In genomic region chr11:46314534-46314933, GRCm38 (mm10) we compare ENCODE assay signal across 13 mouse cellular contexts. TPM values are rescaled to one million over a fixed set of nuclear protein-coding genes. Genes with fewer than 3 reads are reported as not detected.
DNase-seq lines count a peak whose midpoint lies in the region; ATAC-seq and TF ChIP-seq lines count a peak whose summit lies in the region.
"Had no signal": no experiment of that assay in that cellular context is flagged by ENCODE, and none has a peak within 500 bp of the region (broad histone marks: within the 10 kb centered on the region; RNA-seq: fewer than 3 reads in every experiment).

No protein-coding gene starts in this region.

- H3K27ac ChIP-seq in kidney, postnatal 0 days, result no peak overlapping the region
- H3K27ac ChIP-seq in bone marrow macrophage, adult 2 months (ENCODE audit: insufficient read depth, low read depth, low read length), result peak overlapping the region; percentile 57
- H3K27ac ChIP-seq: lung, embryonic 15.5 days had no signal

- 0 out of 2 replicates have a peak, but pooled peaks cover 7% of the 10 kb centered on the region for H3K4me1 ChIP-seq in kidney, postnatal 0 days (replicated peaks; ENCODE audit: insufficient read depth, low read length)
- peaks cover 41% of the 10 kb centered on the region for H3K4me1 ChIP-seq in bone marrow macrophage, adult 2 months (ENCODE audit: control insufficient read depth, insufficient read depth, low read length)

- no peak for ATAC-seq in kidney, postnatal 0 days (replicated peaks; ENCODE audit: low FRiP score, low read depth)
- no peak for ATAC-seq in erythroblast, adult 5-6 weeks (replicated peaks; ENCODE audit: low FRiP score, poor library complexity, severe bottlenecking)
- ATAC-seq: CD4-positive, CD25-positive, alpha-beta regulatory T cell, adult 4 months had no signal

- DNase-seq in kidney, postnatal 0 days (ENCODE audit: low spot score), result peak; percentile 51
- DNase-seq in kidney, adult 8-10 months, result no peak
- DNase-seq in 416B (ENCODE audit: low read depth), result peak; percentile 73
- DNase-seq in lung, postnatal 10 days, result peak; percentile 25
- no peak for DNase-seq in urinary bladder, adult 2 months (ENCODE audit: low spot score)
- no peak for DNase-seq in layer of hippocampus, adult 9-11 months
- DNase-seq: cerebellum, postnatal 14 days; kidney, postnatal 14 days; layer of hippocampus, postnatal 36 days had no signal

- no peak overlapping the region for H3K4me3 ChIP-seq in kidney, postnatal 0 days (replicated peaks; ENCODE audit: low read depth, low read length)
- H3K4me3 ChIP-seq in bone marrow macrophage, adult 2 months (ENCODE audit: insufficient read depth, low read length), result no peak overlapping the region
- H3K4me3 ChIP-seq: lung, embryonic 15.5 days had no signal

- no peak overlapping the region for H3K9ac ChIP-seq in kidney, postnatal 0 days (ENCODE audit: low read depth, low read length)
- H3K9ac ChIP-seq: lung, embryonic 15.5 days had no signal

- no peaks in the 10 kb centered on the region for H3K9me3 ChIP-seq in kidney, postnatal 0 days (replicated peaks; ENCODE audit: low read length)
- H3K9me3 ChIP-seq: lung, embryonic 15.5 days had no signal

- H3K36me3 ChIP-seq in kidney, postnatal 0 days (ENCODE audit: insufficient read depth, low read length), result no peaks in the 10 kb centered on the region
- H3K36me3 ChIP-seq: lung, embryonic 15.5 days had no signal

- no peak for TF ChIP-seq CTCF in kidney, postnatal 0 days (IDR thresholded peaks at IDR 0.05; ENCODE audit: low read depth)
- TF ChIP-seq CTCF in bone marrow macrophage, adult 2 months (IDR thresholded peaks at IDR 0.05; ENCODE audit: low read depth, low read length), result no peak

- WGBS in kidney, postnatal 0 days, result 38% methylated on average over 7 of the region's 7 CpGs

- TF ChIP-seq POLR2A in bone marrow macrophage, adult 2 months (IDR thresholded peaks at IDR 0.05; ENCODE audit: borderline replicate concordance, low read depth, low read length), result no peak

- no peaks in the 10 kb centered on the region for H3K27me3 ChIP-seq in kidney, postnatal 0 days (ENCODE audit: insufficient read depth, low read length)

- H3K4me2 ChIP-seq in kidney, postnatal 0 days (ENCODE audit: low read length), result no peak overlapping the region
- H3K4me2 ChIP-seq: lung, embryonic 15.5 days had no signal

RNA-seq across cellular contexts. Expression of gene Cyfip2, which starts 1.9 kb away (rescaled TPM):
- polyA plus RNA-seq in kidney, postnatal 0 days (2015; fragmentation: Nextera tagmentation; extraction: Ambion mirVana), result 17.4 and 19.2 TPM in 2 replicates
- polyA plus RNA-seq in bone marrow macrophage, adult 2 months (2012; ENCODE audit: insufficient read depth, insufficient read length, missing spikeins), result 10.3 and 11.4 TPM in 2 replicates
- 5.1 and 8.1 TPM in 2 replicates for polyA plus RNA-seq in urinary bladder, adult 2 months (2012; rRNA removed)
- total RNA-seq in erythroblast, adult 5-6 weeks (2015; ENCODE audit: low replicate concordance), result 49.7 and 60.3 TPM in 2 replicates
- total RNA-seq in erythroblast, adult 5-6 weeks (2017; ENCODE audit: low replicate concordance), result 19.9 and 22.9 TPM in 2 replicates

Comparison
In these comparisons a context has a peak if more than half of its experiments do, and no peak if none do; other contexts are left out.
1. DNase-seq: peak in kidney, postnatal 0 days (single experiment), 416B (single experiment) and lung, postnatal 10 days (single experiment); none in kidney, adult 8-10 months (0 of 2), urinary bladder, adult 2 months (single experiment) and layer of hippocampus, adult 9-11 months (single experiment).